Comparison of ENCODE assay signal across 8 mouse cellular contexts in genomic region chr5:148909057-148909395, GRCm38 (mm10). TPM values are rescaled to one million over a fixed set of nuclear protein-coding genes. Genes with fewer than 3 reads are reported as not detected.
DNase-seq lines count a peak whose midpoint lies in the region; ATAC-seq lines count a peak whose summit lies in the region.

No protein-coding gene starts in this region.

- H3K9ac ChIP-seq in neural tube, embryonic 15.5 days (replicated peaks): no peak overlapping the region

- peak; percentile 48 to 59 for DNase-seq in cerebellum, postnatal 10 days
- DNase-seq in cerebellum, adult 9-10 months: no peak
- DNase-seq in right cerebral cortex, postnatal 4 days: peak; percentile 27
- DNase-seq in right cerebral cortex, postnatal 14 days: no peak
- DNase-seq in layer of hippocampus, adult 9-11 months: peak; percentile 75
- DNase-seq in ovary, postnatal 10 days (ENCODE audit: low spot score): no peak
- DNase-seq in cerebellum, postnatal 25 days: no peak

- peaks cover 23% of the 10 kb centered on the region for H3K4me1 ChIP-seq in neural tube, embryonic 15.5 days

- H3K36me3 ChIP-seq in neural tube, embryonic 15.5 days: peaks cover 18% of the 10 kb centered on the region

- H3K4me2 ChIP-seq in neural tube, embryonic 15.5 days: no peak overlapping the region

- H3K27ac ChIP-seq in neural tube, embryonic 15.5 days (replicated peaks): peak overlapping the region; percentile 51; the same call in 1 of the 2 replicates

- no peaks in the 10 kb centered on the region for H3K9me3 ChIP-seq in neural tube, embryonic 15.5 days (replicated peaks)

- H3K27me3 ChIP-seq in neural tube, embryonic 15.5 days (replicated peaks): no peaks in the 10 kb centered on the region

- no peak overlapping the region for H3K4me3 ChIP-seq in neural tube, embryonic 15.5 days (replicated peaks)

- 16% methylated on average over 7 of the region's 7 CpGs for WGBS in neural tube, embryonic 15.5 days

- ATAC-seq in neural tube, embryonic 15.5 days (ENCODE audit: low FRiP score): peak; percentile 54; the same call in 1 of the 2 replicates

RNA-seq across cellular contexts. Expression of gene Katnal1, which starts 20.1 kb away (rescaled TPM):
- polyA plus RNA-seq in neural tube, embryonic 15.5 days (2015; fragmentation: Nextera tagmentation; extraction: Ambion mirVana): 33.0 and 35.1 TPM in 2 replicates

Comparison
In these comparisons a context has a peak if more than half of its experiments do, and no peak if none do; other contexts are left out.
1. DNase-seq: peak in cerebellum, postnatal 10 days (2 of 2), right cerebral cortex, postnatal 4 days (single experiment) and layer of hippocampus, adult 9-11 months (single experiment); none in cerebellum, adult 9-10 months (single experiment), right cerebral cortex, postnatal 14 days (single experiment), ovary, postnatal 10 days (single experiment) and cerebellum, postnatal 25 days (0 of 2).